Mouse (Mus musculus) kidney, postnatal 25 days (tissue): ENCODE results near the gene Cacna1a.

Experiments used
- DNase-seq, 2 experiments: peaks; one replicate each; pipeline ENCODE4 v3.0.0; 2021; ENCODE audit warnings: mixed read lengths in 2 of 2

Gene Cacna1a

DNA sequence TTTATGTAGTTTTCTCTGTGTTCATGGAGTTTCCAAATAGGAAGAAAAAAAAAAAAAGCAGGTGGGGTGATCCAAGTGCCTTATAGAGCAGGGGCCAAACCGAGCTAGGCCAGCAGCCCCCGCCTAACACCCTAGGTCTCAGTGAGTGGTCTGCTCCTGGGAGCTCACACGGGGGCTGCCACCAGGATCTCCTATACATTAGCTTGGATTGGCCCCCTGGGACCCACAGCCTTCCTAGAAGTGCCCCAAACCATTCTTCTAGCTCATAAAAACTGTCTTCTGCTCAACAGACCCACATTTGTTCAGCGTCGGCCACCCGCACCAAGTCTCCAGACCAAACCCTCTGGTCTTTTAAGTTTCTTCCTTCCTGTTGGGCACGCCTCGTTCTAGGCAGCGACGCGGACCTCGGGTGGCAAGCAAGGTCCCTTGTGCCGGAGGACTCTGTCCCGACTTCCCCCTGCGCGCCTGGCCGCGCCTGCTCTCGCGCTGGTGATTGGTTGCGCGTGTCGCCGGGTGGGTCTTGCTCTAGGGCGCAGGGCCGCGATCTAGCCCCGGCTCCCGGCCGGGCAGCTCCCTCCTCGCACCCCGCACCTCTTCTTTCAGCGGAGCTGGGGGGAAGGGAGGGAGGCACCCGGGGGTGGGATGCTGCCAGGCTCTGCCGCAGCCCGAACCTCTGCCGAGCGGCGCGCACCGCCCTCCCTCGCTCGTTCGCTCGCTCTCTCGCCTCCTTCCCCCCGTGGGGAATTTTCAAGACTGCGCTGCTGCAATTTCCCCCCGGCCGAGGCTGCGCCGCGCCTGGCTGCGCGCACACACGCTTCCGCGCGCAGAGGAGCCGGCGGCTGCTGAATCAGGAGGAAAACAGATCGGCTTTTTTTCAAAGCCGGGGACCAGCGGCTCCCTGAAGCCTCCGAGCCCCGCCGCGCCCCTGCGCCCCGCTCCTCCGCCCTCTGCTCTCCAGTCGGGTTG is 25.9 kb downstream of the Cacna1a start:
- DNase-seq: peak; percentile 22 to 55

- no peak for DNase-seq
Observed at GRCm38 (mm10) chr8:84414918-84415317, 26.7 kb downstream of the Cacna1a start.

DNA sequence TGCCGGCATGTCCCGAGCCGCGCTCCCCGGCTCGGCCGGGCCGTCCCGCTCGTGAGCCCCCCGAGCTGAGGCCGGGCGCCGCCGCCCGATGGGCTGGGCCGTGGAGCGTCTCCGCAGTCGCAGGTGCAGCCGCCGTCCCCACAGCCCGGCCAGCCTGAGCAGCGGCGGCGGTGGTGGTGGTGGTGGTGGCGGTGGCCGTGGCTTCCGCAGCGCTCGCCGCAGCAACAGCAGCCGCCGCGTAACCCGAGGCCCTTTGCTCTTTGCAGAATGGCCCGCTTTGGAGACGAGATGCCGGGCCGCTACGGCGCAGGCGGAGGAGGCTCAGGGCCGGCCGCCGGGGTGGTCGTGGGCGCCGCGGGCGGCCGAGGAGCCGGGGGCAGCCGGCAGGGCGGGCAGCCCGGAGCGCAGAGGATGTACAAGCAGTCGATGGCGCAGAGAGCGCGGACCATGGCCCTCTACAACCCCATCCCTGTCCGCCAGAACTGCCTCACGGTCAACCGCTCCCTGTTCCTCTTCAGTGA is 27.2 kb downstream of the Cacna1a start:
- peak in 1 of 2 experiments; percentile 5 for DNase-seq

GRCm38 (mm10) chr8:84416041-84416440 is 27.8 kb downstream of the Cacna1a start:
- no peak for DNase-seq

GRCm38 (mm10) chr8:84416915-84417314 is 28.7 kb downstream of the Cacna1a start:
- DNase-seq: no peak

GRCm38 (mm10) chr8:84417840-84418239 is 29.6 kb downstream of the Cacna1a start:
- DNase-seq: no peak

- DNase-seq: no peak
Observed at GRCm38 (mm10) chr8:84424426-84424825, 36.2 kb downstream of the Cacna1a start.

DNA sequence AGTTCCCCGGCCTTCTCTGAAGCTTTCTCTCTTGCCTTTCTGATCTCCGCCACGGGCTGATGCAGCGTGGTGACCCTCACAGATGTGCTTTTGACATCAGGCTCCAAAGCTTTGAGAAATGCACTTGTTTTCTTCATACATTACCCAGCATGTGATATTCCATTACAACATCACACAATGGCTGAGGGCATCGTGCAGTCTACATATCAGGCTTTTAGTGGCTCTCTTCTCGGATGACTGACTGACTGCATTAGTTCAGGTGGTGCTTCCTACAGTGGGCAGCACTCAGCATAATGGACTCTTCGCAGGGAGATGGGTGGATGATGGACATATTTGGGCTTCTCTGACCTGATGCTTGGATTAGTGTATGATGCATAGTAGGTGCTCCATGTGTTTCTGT is 37.8 kb downstream of the Cacna1a start:
- DNase-seq: no peak

- no peak for DNase-seq
Observed at GRCm38 (mm10) chr8:84426582-84426981, 38.3 kb downstream of the Cacna1a start.

DNA sequence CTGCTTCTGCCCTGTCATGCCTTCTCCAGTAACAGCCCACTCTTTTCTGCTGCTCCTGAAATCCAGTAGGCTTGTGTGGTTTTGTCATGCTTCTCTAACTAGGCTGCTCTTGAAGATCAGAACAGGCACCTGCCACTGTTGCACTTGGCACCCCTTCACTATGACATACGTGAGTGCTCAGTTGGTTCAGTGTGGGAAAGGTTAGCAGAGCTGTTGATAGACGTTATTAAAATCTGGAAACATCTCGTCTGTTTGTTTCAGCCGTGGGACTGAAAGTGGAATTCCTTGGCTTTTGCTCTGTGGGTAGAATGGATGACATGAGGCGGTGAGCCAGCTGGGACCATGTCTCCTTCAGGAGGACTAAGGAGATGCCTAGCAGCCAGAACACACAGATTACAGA is 39.8 kb downstream of the Cacna1a start:
- no peak for DNase-seq

DNA sequence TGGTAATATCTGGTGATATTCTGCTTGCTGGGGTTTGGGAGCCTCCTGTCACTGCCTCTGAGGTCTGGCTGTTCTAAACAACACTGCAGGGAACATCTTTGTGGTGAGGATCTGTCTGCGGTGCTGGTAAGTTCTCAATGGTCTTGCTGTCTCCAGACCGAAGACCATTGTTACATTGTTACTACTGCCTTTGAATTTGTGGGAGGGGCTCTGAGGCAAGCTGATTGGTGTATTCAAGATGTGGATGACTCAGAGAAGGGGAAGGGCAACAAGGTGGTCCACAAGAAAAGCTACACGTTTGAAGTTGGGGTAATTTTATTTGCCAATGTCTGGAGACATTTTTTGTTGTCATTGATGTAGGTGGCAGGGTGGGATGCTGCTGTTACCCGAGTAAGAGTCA is 40.8 kb downstream of the Cacna1a start:
- DNase-seq: no peak

GRCm38 (mm10) chr8:84429492-84429891 is 41.3 kb downstream of the Cacna1a start:
- DNase-seq: no peak

- no peak for DNase-seq
Observed at GRCm38 (mm10) chr8:84435370-84435769, 47.1 kb downstream of the Cacna1a start.

DNA sequence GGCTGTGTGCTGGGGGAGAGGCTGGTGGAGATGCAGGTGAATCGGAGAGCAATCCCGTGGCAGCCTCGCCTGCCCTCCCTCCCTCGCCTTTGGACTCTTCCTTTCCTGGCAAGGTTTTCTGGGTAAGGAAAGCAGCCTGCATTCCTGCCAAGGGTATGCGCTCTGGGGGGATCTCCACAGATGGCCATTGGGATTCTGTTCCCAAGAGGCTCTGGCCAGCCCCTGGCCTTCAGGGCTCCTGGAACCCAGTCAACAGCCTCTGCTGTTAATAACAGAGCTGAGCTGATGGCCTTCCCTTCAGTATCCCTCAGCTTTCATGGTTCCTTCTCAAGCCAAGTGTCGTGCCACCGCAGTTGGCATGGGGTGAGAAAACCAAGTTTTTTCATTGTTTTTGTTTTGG is 51.6 kb downstream of the Cacna1a start:
- DNase-seq: no peak

DNA sequence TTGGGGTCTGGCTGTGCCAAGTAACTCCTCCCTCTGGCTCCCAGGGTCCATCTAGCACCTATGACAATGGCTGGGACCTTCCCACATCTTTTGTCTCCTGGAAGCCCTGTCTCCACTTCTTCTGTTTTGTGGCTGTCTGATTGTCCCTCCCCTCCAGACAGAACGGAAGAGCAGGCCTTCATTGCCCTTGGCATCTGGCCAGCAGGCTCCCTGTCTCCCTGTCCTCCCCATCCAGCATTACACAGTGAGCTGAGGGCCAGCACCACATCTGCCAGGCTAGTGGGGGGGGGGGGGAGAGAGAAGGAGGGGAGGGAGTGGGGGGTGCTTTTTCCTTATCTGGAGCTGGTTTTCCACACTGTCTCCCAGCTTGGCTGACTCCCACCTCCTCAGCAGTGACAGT is 53.8 kb downstream of the Cacna1a start:
- DNase-seq: peak in 1 of 2 experiments; percentile 11

- DNase-seq: no peak
Observed at GRCm38 (mm10) chr8:84446571-84446991, 58.3 kb downstream of the Cacna1a start.

- DNase-seq: peak; percentile 74
Observed at GRCm38 (mm10) chr8:84454532-84454931, 66.3 kb downstream of the Cacna1a start.

- no peak for DNase-seq
Observed at GRCm38 (mm10) chr8:84458853-84459252, 70.6 kb downstream of the Cacna1a start.

DNA sequence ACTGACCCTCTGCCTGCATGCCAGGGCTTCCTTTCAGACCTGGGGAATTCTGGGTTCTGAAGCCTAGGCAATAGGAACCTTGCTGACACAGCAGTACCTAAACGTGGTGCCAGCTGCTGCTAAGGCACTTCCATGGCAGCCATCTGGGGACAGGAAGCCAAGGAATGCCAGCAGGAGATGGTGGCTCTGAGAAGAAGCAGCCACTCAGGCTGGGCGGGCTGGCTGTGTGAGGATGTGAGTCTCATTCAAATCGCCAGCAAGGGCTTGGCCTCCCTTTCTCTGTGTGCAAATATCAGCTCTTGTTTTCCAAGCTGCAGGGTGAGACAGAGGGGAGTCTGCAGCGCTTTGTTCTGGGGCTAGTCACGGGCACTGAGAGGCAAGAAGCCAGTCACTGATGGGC is 71.0 kb downstream of the Cacna1a start:
- DNase-seq: no peak

DNA sequence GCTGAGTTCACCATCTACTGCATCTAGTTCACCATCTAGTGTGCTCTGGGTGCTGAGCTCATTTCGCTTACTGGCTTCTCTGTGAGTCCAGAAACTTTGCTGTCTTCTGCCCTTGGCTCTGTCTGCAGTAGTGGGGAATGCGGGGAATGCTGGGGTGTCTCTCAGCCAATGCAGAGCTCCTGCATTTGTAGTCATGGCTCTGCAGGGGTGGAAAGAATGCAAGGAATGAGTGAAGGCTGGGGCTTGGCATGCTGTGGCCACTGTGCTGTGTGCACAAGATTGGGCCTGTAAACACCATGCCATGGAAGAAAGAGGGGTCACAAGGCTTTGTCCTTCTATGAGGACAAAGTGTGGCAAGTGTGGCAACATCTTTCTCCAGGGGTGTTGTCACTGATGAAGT is 72.5 kb downstream of the Cacna1a start:
- DNase-seq: no peak

GRCm38 (mm10) chr8:84466932-84467331 is 78.7 kb downstream of the Cacna1a start:
- DNase-seq: no peak

DNA sequence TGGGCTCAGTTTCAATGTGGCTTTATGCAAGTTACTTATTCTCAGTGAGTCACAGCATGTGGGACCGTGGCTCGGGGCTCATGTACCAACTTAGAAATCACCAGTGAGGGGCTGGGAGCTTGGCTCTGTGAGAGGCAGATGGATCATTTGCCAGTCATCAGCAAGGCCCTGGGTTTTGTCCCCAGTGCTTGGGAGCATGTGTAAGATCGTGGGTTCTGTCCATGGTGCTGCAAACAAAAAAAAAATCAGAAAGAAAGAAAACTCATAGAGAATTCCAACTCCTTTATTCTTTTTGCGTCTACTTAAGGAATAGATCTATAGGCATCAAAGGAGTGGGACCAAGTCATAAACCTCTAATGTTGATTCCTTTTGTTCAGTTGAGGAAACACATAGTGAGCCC is 80.8 kb downstream of the Cacna1a start:
- DNase-seq: no peak

GRCm38 (mm10) chr8:84471271-84471995 is 83.2 kb downstream of the Cacna1a start:
- peak; percentile 47 to 62 for DNase-seq

GRCm38 (mm10) chr8:84474456-84474855 is 86.2 kb downstream of the Cacna1a start:
- DNase-seq: no peak
